Mouse (Mus musculus) megakaryocyte, embryonic 14.5 days (primary cell): ENCODE results near the gene Stx8. TPM values are rescaled to one million over a fixed set of nuclear protein-coding genes. Genes with fewer than 3 reads are reported as not detected.

ENCODE experiments used
- H3K27me3 ChIP-seq: replicated peaks from 2 replicates; pipeline ENCODE3; 2012; ENCODE audit warnings: inconsistent platforms
- H3K36me3 ChIP-seq: replicated peaks from 2 replicates; pipeline ENCODE3; 2012; ENCODE audit warnings: low read length, inconsistent platforms, mixed read lengths
- H3K4me1 ChIP-seq: 2 replicates; pipeline ENCODE4 v1.6.1; 2012; ENCODE audit warnings: inconsistent platforms
- H3K4me3 ChIP-seq: replicated peaks from 2 replicates; pipeline ENCODE3; 2012; ENCODE audit warnings: moderate library complexity, mild to moderate bottlenecking, inconsistent platforms
- H3K9me3 ChIP-seq: 2 replicates; pipeline ENCODE4 v1.6.1; 2012; ENCODE audit warnings: inconsistent platforms
- FLI1 ChIP-seq: IDR thresholded peaks from 2 replicates; pipeline ENCODE4 v1.6.1; 2012; ENCODE audit warnings: low read length, inconsistent platforms, mixed read lengths
- GATA1 ChIP-seq: IDR thresholded peaks from 3 replicates; pipeline ENCODE4 v1.6.1; 2012; ENCODE audit warnings: mixed read lengths, low read length, inconsistent platforms, borderline replicate concordance
- polyA plus RNA-seq: library from polyadenylated mRNA; stranded (reverse); fragments of >175 nt; gene quantifications from 2 replicates; pipeline ENCODE4 v1.2.3, GENCODE M21; 2012; ENCODE audit warnings: low replicate concordance; ENCODE audit not compliant: insufficient read depth

Gene Stx8
- polyA plus RNA-seq, 1 experiment: 4.3 TPM

GRCm38 (mm10) chr11:68136687-68137086 is 170.7 kb downstream of the Stx8 start:
- Histone ChIP-seq H3K4me3 (no peak overlapping the region), H3K4me1 (peaks cover 12% of the 10 kb centered on the region; the same call in 1 of the 2 replicates), H3K9me3 (peaks cover 7% of the 10 kb centered on the region; the same call in 1 of the 2 replicates), H3K27me3 (peaks cover 2% of the 10 kb centered on the region), H3K36me3 (no peaks in the 10 kb centered on the region)
- no peak for TF ChIP-seq GATA1
- no peak for TF ChIP-seq FLI1

- Histone ChIP-seq H3K27me3 (peaks cover 20% of the 10 kb centered on the region), H3K4me1 (peaks cover 13% of the 10 kb centered on the region), H3K4me3 (no peak overlapping the region), H3K9me3 (peaks cover 7% of the 10 kb centered on the region; the same call in 1 of the 2 replicates), H3K36me3 (no peaks in the 10 kb centered on the region)
- TF ChIP-seq GATA1: no peak
- TF ChIP-seq FLI1: no peak
Measured at GRCm38 (mm10) chr11:68142296-68142695, 176.3 kb downstream of the Stx8 start.

GRCm38 (mm10) chr11:68144235-68145065 is 178.5 kb downstream of the Stx8 start:
- H3K36me3 ChIP-seq: no peaks in the 10 kb centered on the region
- no peak for TF ChIP-seq GATA1
- TF ChIP-seq FLI1: no peak
- H3K27me3 ChIP-seq: peaks cover 28% of the 10 kb centered on the region
- H3K4me1 ChIP-seq: peaks cover 13% of the 10 kb centered on the region
- H3K9me3 ChIP-seq: peaks cover 7% of the 10 kb centered on the region; the same call in 1 of the 2 replicates
- no peak overlapping the region for H3K4me3 ChIP-seq

- H3K36me3 ChIP-seq: no peaks in the 10 kb centered on the region
- TF ChIP-seq FLI1 (no peak), GATA1 (no peak)
- H3K27me3 ChIP-seq: peaks cover 28% of the 10 kb centered on the region
- peaks cover 13% of the 10 kb centered on the region for H3K4me1 ChIP-seq
- no peak overlapping the region for H3K4me3 ChIP-seq
- peaks cover 7% of the 10 kb centered on the region; the same call in 1 of the 2 replicates for H3K9me3 ChIP-seq
Measured at GRCm38 (mm10) chr11:68145066-68145585, 179.1 kb downstream of the Stx8 start.

- peaks cover 13% of the 10 kb centered on the region for H3K4me1 ChIP-seq
- no peak overlapping the region for H3K4me3 ChIP-seq
- H3K9me3 ChIP-seq: peaks cover 5% of the 10 kb centered on the region; the same call in 1 of the 2 replicates
- H3K36me3 ChIP-seq: no peaks in the 10 kb centered on the region
- TF ChIP-seq FLI1 (no peak), GATA1 (no peak)
- peaks cover 26% of the 10 kb centered on the region for H3K27me3 ChIP-seq
Measured at GRCm38 (mm10) chr11:68145586-68146455, 179.8 kb downstream of the Stx8 start.

GRCm38 (mm10) chr11:68146456-68146851 is 180.5 kb downstream of the Stx8 start:
- Histone ChIP-seq H3K27me3 (peaks cover 26% of the 10 kb centered on the region), H3K4me1 (peaks cover 13% of the 10 kb centered on the region), H3K36me3 (no peaks in the 10 kb centered on the region), H3K4me3 (no peak overlapping the region), H3K9me3 (no peaks in the 10 kb centered on the region)
- TF ChIP-seq GATA1: no peak
- no peak for TF ChIP-seq FLI1

GRCm38 (mm10) chr11:68150938-68151337 is 184.9 kb downstream of the Stx8 start:
- Histone ChIP-seq H3K9me3 (no peaks in the 10 kb centered on the region), H3K4me3 (no peak overlapping the region), H3K36me3 (no peaks in the 10 kb centered on the region), H3K4me1 (peaks cover 8% of the 10 kb centered on the region), H3K27me3 (peaks cover 16% of the 10 kb centered on the region)
- no peak for TF ChIP-seq FLI1

- peaks cover 5% of the 10 kb centered on the region for H3K36me3 ChIP-seq
- no peak for TF ChIP-seq GATA1
- TF ChIP-seq FLI1: no peak
- peaks cover 19% of the 10 kb centered on the region for H3K4me1 ChIP-seq
- no peak overlapping the region for H3K4me3 ChIP-seq
- peaks cover 3% of the 10 kb centered on the region; the same call in 1 of the 2 replicates for H3K9me3 ChIP-seq
- H3K27me3 ChIP-seq: no peaks in the 10 kb centered on the region
Measured at GRCm38 (mm10) chr11:68155821-68156220, 189.8 kb downstream of the Stx8 start.

GRCm38 (mm10) chr11:68158166-68158565 is 192.2 kb downstream of the Stx8 start:
- Histone ChIP-seq H3K27me3 (no peaks in the 10 kb centered on the region), H3K9me3 (peaks cover 9% of the 10 kb centered on the region; the same call in 1 of the 2 replicates), H3K4me3 (no peak overlapping the region), H3K4me1 (peaks cover 19% of the 10 kb centered on the region), H3K36me3 (peaks cover 5% of the 10 kb centered on the region)
- TF ChIP-seq GATA1 (no peak), FLI1 (no peak)
